Mouse (Mus musculus) liver, embryonic 13.5 days (tissue): Measurements from ENCODE around the gene Gpc6. TPM values are rescaled to one million over a fixed set of nuclear protein-coding genes. Genes with fewer than 3 reads are reported as not detected.

Source experiments
- ATAC-seq: fragments of 200-750 bp; cut with Nextera tagmentation; 2 replicates; pipeline ENCODE4 v1.8.0; 2017; ENCODE audit warnings: low read depth, mild to moderate bottlenecking, moderate number of reproducible peaks, moderate library complexity
- DNase-seq: peaks from one replicate; pipeline ENCODE4 v3.0.0; 2022
- H3K27ac ChIP-seq: fragments of 300-500 bp; sonication (generic); 2 replicates; pipeline ENCODE4 v1.5.1; 2015; ENCODE audit warnings: moderate library complexity, mild to moderate bottlenecking, inconsistent platforms
- H3K27me3 ChIP-seq: fragments of 300-500 bp; sonication (generic); 2 replicates; pipeline ENCODE4 v1.6.1; 2015; ENCODE audit warnings: mild to moderate bottlenecking, inconsistent platforms
- H3K36me3 ChIP-seq: fragments of 300-500 bp; sonication (generic); 2 replicates; pipeline ENCODE4 v1.6.1; 2015; ENCODE audit warnings: mild to moderate bottlenecking, inconsistent platforms
- H3K4me1 ChIP-seq: fragments of 300-500 bp; sonication (generic); replicated peaks from 2 replicates; pipeline ENCODE4 v1.6.1; 2015; ENCODE audit warnings: inconsistent platforms
- H3K4me2 ChIP-seq: fragments of 300-500 bp; sonication (generic); 2 replicates; pipeline ENCODE4 v1.6.1; 2015; ENCODE audit warnings: inconsistent platforms, mild to moderate bottlenecking, moderate library complexity
- H3K4me3 ChIP-seq: fragments of 300-500 bp; sonication (generic); replicated peaks from 2 replicates; pipeline ENCODE4 v1.5.1; 2015; ENCODE audit warnings: mild to moderate bottlenecking, inconsistent platforms
- H3K9ac ChIP-seq: fragments of 300-500 bp; sonication (generic); 2 replicates; pipeline ENCODE4 v1.6.1; 2015; ENCODE audit warnings: mild to moderate bottlenecking, inconsistent platforms
- H3K9me3 ChIP-seq: fragments of 300-500 bp; sonication (generic); replicated peaks from 2 replicates; pipeline ENCODE4 v1.6.1; 2016; ENCODE audit warnings: inconsistent platforms
- WGBS: fragments of 180-500 bp; shearing (Covaris S2); methylation state at CpG from one replicate; pipeline ENCODE4 v1.1.7; 2015; ENCODE audit not compliant: insufficient replicate concordance; 5-methylcytosine and 5-hydroxymethylcytosine counted together
- polyA plus RNA-seq: library from polyadenylated mRNA; unstranded; fragments of >200 nt; fragmentation: Nextera tagmentation; extraction: Ambion mirVana; gene quantifications from 2 replicates; pipeline ENCODE4 v1.2.1, GENCODE M21; 2015

Gpc6 gene
- polyA plus RNA-seq, 1 experiment from 2014 or later = 3.3 TPM

- DNase-seq (no peak), ATAC-seq (no peak)
- Histone ChIP-seq H3K9me3 (no peaks in the 10 kb centered on the region), H3K27ac (no peak overlapping the region), H3K4me1 (no peaks in the 10 kb centered on the region), H3K9ac (no peak overlapping the region), H3K27me3 (no peaks in the 10 kb centered on the region), H3K4me3 (no peak overlapping the region), H3K4me2 (no peak overlapping the region), H3K36me3 (no peaks in the 10 kb centered on the region)
- WGBS = 63% methylated on average over 4 of the region's 4 CpGs
Observed at GRCm38 (mm10) chr14:117256192-117256591, 331.1 kb downstream of the Gpc6 start.

- Histone ChIP-seq H3K36me3 (no peaks in the 10 kb centered on the region), H3K9ac (no peak overlapping the region), H3K27me3 (no peaks in the 10 kb centered on the region), H3K4me1 (no peaks in the 10 kb centered on the region), H3K27ac (no peak overlapping the region), H3K4me2 (no peak overlapping the region), H3K9me3 (no peaks in the 10 kb centered on the region), H3K4me3 (no peak overlapping the region)
- no peak for ATAC-seq
- DNase-seq = no peak
Observed at GRCm38 (mm10) chr14:117265653-117266052, 340.5 kb downstream of the Gpc6 start.

- DNase-seq = no peak
- no peak for ATAC-seq
- H3K27me3 ChIP-seq = no peaks in the 10 kb centered on the region
- no peak overlapping the region for H3K4me2 ChIP-seq
- no peaks in the 10 kb centered on the region for H3K4me1 ChIP-seq
- H3K27ac ChIP-seq = no peak overlapping the region
- H3K4me3 ChIP-seq = no peak overlapping the region
- H3K9me3 ChIP-seq = no peaks in the 10 kb centered on the region
- no peak overlapping the region for H3K9ac ChIP-seq
- H3K36me3 ChIP-seq = no peaks in the 10 kb centered on the region
- WGBS = 39% methylated on average over 3 of the region's 3 CpGs
Observed at GRCm38 (mm10) chr14:117267823-117268601, 342.9 kb downstream of the Gpc6 start.

GRCm38 (mm10) chr14:117283631-117284030 is 358.5 kb downstream of the Gpc6 start:
- DNase-seq = no peak
- WGBS = 63% methylated on average over 3 of the region's 3 CpGs
- H3K27ac ChIP-seq = no peak overlapping the region
- H3K36me3 ChIP-seq = 0 out of 2 replicates have a peak, but pooled peaks cover 3% of the 10 kb centered on the region
- no peak overlapping the region for H3K9ac ChIP-seq
- no peaks in the 10 kb centered on the region for H3K27me3 ChIP-seq
- H3K4me2 ChIP-seq = no peak overlapping the region
- H3K4me1 ChIP-seq = no peaks in the 10 kb centered on the region
- ATAC-seq = no peak
- H3K9me3 ChIP-seq = no peaks in the 10 kb centered on the region
- H3K4me3 ChIP-seq = no peak overlapping the region

- no peaks in the 10 kb centered on the region for H3K27me3 ChIP-seq
- no peaks in the 10 kb centered on the region for H3K4me1 ChIP-seq
- no peaks in the 10 kb centered on the region for H3K9me3 ChIP-seq
- DNase-seq (no peak), ATAC-seq (no peak)
- no peak overlapping the region for H3K4me2 ChIP-seq
- H3K9ac ChIP-seq = no peak overlapping the region
- no peak overlapping the region for H3K4me3 ChIP-seq
- WGBS = 78% methylated on average over 4 of the region's 4 CpGs
- H3K27ac ChIP-seq = no peak overlapping the region
- H3K36me3 ChIP-seq = no peaks in the 10 kb centered on the region
Observed at GRCm38 (mm10) chr14:117293746-117294145, 368.6 kb downstream of the Gpc6 start.

GRCm38 (mm10) chr14:117296207-117296838 is 371.2 kb downstream of the Gpc6 start:
- 67% methylated on average over 2 of the region's 2 CpGs for WGBS
- no peak for ATAC-seq
- Histone ChIP-seq H3K27ac (no peak overlapping the region), H3K9ac (no peak overlapping the region), H3K9me3 (no peaks in the 10 kb centered on the region), H3K4me2 (no peak overlapping the region), H3K4me1 (no peaks in the 10 kb centered on the region), H3K4me3 (no peak overlapping the region), H3K27me3 (no peaks in the 10 kb centered on the region), H3K36me3 (no peaks in the 10 kb centered on the region)
- DNase-seq = no peak

GRCm38 (mm10) chr14:117301019-117301418 is 375.9 kb downstream of the Gpc6 start:
- H3K36me3 ChIP-seq = no peaks in the 10 kb centered on the region
- DNase-seq (no peak), ATAC-seq (no peak)
- H3K27me3 ChIP-seq = no peaks in the 10 kb centered on the region
- H3K9me3 ChIP-seq = no peaks in the 10 kb centered on the region
- H3K4me3 ChIP-seq = no peak overlapping the region
- H3K27ac ChIP-seq = no peak overlapping the region
- WGBS = 69% methylated on average over 3 of the region's 3 CpGs
- no peaks in the 10 kb centered on the region for H3K4me1 ChIP-seq
- no peak overlapping the region for H3K9ac ChIP-seq
- H3K4me2 ChIP-seq = no peak overlapping the region

GRCm38 (mm10) chr14:117303901-117304722 is 379.0 kb downstream of the Gpc6 start:
- H3K4me3 ChIP-seq = no peak overlapping the region
- H3K27ac ChIP-seq = no peak overlapping the region
- no peak for DNase-seq
- H3K9me3 ChIP-seq = no peaks in the 10 kb centered on the region
- H3K27me3 ChIP-seq = no peaks in the 10 kb centered on the region
- no peak overlapping the region for H3K4me2 ChIP-seq
- ATAC-seq = no peak
- H3K4me1 ChIP-seq = no peaks in the 10 kb centered on the region
- H3K36me3 ChIP-seq = no peaks in the 10 kb centered on the region
- WGBS = 66% methylated on average over 8 of the region's 8 CpGs
- no peak overlapping the region for H3K9ac ChIP-seq

GRCm38 (mm10) chr14:117304723-117305010 is 379.6 kb downstream of the Gpc6 start:
- H3K9ac ChIP-seq = no peak overlapping the region
- no peaks in the 10 kb centered on the region for H3K4me1 ChIP-seq
- no peak for DNase-seq
- H3K36me3 ChIP-seq = no peaks in the 10 kb centered on the region
- no peak overlapping the region for H3K27ac ChIP-seq
- H3K27me3 ChIP-seq = no peaks in the 10 kb centered on the region
- no peaks in the 10 kb centered on the region for H3K9me3 ChIP-seq
- 55% methylated on average over 2 of the region's 2 CpGs for WGBS
- no peak for ATAC-seq
- H3K4me3 ChIP-seq = no peak overlapping the region
- H3K4me2 ChIP-seq = no peak overlapping the region

GRCm38 (mm10) chr14:117309997-117310520 is 384.9 kb downstream of the Gpc6 start:
- Histone ChIP-seq H3K4me2 (no peak overlapping the region), H3K4me3 (no peak overlapping the region), H3K9ac (no peak overlapping the region), H3K36me3 (no peaks in the 10 kb centered on the region), H3K27ac (no peak overlapping the region), H3K9me3 (no peaks in the 10 kb centered on the region), H3K27me3 (no peaks in the 10 kb centered on the region), H3K4me1 (no peaks in the 10 kb centered on the region)
- 65% methylated on average over 3 of the region's 3 CpGs for WGBS
- no peak for DNase-seq
- ATAC-seq = no peak

GRCm38 (mm10) chr14:117324214-117324613 is 399.1 kb downstream of the Gpc6 start:
- H3K4me3 ChIP-seq = no peak overlapping the region
- H3K4me1 ChIP-seq = no peaks in the 10 kb centered on the region
- no peak overlapping the region for H3K4me2 ChIP-seq
- no peak overlapping the region for H3K27ac ChIP-seq
- no peaks in the 10 kb centered on the region for H3K27me3 ChIP-seq
- H3K9ac ChIP-seq = no peak overlapping the region
- ATAC-seq = no peak
- no peaks in the 10 kb centered on the region for H3K9me3 ChIP-seq
- 45% methylated on average over 2 of the region's 2 CpGs for WGBS
- no peaks in the 10 kb centered on the region for H3K36me3 ChIP-seq
- DNase-seq = no peak
